Mouse (Mus musculus): ENCODE results near the gene Ptpre. TPM values are rescaled to one million over a fixed set of nuclear protein-coding genes. Genes with fewer than 3 reads are reported as not detected.
A peak's percentile ranks its signal among the peaks of the same experiment; 100 is the strongest.
"Not testable (repeated sequence)": the region's sequence is repeated elsewhere in the genome, so short reads cannot be mapped to it uniquely, and the experiment has no call there.

Ptpre gene
- polyA plus RNA-seq, 1 experiment from 2014 or later: 10.0 TPM

DNA sequence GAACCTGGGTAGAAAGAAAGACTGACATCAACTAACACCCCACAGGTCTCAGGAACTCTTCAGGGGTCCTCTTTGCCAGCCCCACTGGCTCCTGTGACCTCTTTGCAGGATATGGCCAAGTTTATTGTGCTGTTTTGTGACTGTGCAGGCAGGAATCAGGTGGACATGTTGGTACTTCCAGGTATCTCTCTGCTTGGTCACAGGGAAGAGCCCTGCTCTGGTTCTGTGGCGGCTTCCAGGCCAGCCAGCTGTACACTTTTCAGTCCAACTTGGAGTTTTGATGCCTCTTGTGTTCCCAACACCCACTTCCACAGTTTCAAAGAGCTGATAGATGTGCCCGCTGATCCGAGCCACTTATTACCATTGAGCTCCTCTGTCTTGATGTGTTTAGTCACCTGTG, 76.1 kb downstream of the Ptpre start:
- Histone ChIP-seq H3K9ac (replicated peaks) (no peak overlapping the region), H3K9me3 (replicated peaks) (no peaks in the 10 kb centered on the region), H3K36me3 (no peaks in the 10 kb centered on the region), H3K4me2 (no peak overlapping the region), H3K4me3 (replicated peaks) (no peak overlapping the region), H3K27me3 (replicated peaks) (no peaks in the 10 kb centered on the region), H3K4me1 (peaks cover 35% of the 10 kb centered on the region), H3K27ac (replicated peaks) (no peak overlapping the region)
- no peak for ATAC-seq (ENCODE audit: low FRiP score)
- WGBS: 91% methylated on average over 3 of the region's 3 CpGs

DNA sequence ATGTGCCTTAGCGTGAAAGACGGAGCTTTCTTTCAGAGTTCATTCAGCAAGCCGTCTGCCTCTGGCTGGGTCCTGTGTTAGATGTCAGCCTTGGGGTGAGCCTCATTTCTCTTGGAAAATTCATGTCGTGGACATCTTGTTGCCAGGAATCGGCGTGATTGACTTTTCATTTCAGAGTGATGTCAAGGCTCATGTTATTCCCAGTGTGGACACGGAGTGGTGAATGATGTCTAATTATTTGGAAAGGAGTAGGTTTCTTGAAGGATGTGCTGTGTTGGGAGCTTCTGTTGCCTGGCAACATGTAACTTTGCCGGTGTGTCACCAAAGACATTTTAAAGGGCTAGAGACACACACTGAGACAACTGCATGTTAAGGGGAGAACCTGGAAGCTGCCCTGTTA, 77.6 kb downstream of the Ptpre start:
- H3K36me3 ChIP-seq: no peaks in the 10 kb centered on the region
- no peak for ATAC-seq (ENCODE audit: low FRiP score)
- H3K4me2 ChIP-seq: no peak overlapping the region
- 59% methylated on average over 8 of the region's 8 CpGs for WGBS
- H3K4me1 ChIP-seq: peaks cover 42% of the 10 kb centered on the region
- H3K4me3 ChIP-seq (replicated peaks): no peak overlapping the region
- H3K27ac ChIP-seq (replicated peaks): peak overlapping the region; percentile 48; the same call in 1 of the 2 replicates
- no peaks in the 10 kb centered on the region for H3K27me3 ChIP-seq (replicated peaks)
- no peaks in the 10 kb centered on the region for H3K9me3 ChIP-seq (replicated peaks)
- H3K9ac ChIP-seq (replicated peaks): no peak overlapping the region

DNA sequence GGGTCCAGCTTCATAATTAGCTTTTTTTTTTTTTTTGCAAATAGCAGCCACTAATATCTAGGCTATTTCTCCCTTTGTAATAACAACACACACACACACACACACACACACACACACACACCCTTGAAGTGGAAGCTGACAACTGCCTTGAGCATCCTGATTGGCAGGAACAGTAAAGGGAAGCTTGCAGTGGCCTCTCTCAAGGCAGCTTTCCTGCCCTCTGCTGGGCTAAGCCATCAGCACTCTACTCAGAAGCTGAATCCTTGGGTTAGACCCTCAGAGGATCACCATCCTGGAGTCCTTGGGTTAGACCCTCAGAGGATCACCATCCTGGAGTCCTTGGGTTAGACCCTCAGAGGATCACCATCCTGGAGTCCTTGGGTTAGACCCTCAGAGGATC, 79.2 kb downstream of the Ptpre start:
- not testable (repeated sequence) for H3K27ac ChIP-seq (replicated peaks); H3K36me3 ChIP-seq; ATAC-seq (ENCODE audit: low FRiP score); H3K4me2 ChIP-seq; H3K9me3 ChIP-seq (replicated peaks); H3K4me3 ChIP-seq (replicated peaks); H3K27me3 ChIP-seq (replicated peaks); H3K9ac ChIP-seq (replicated peaks)
- peaks cover 48% of the 10 kb centered on the region for H3K4me1 ChIP-seq

DNA sequence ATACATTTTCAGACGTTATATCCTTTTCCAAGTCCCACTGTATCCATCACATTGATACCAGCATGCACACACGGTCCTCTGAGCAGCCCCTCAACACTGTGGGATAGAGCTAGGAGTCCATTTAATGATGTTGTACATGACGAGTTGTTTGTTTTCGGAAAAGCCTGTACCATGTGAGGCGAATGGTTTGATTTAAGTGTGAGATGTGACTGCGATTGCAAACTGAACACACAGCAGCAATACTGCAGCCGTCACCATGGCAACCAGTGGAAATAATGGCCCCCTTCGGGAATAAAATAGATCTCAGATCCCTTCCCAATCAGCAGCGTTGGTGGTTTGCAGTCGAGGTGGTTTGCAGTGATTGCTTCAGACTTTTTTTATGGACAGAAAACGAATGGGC, 80.5 kb downstream of the Ptpre start:
- Histone ChIP-seq H3K4me3 (replicated peaks) (no peak overlapping the region), H3K4me2 (peak overlapping the region; percentile 41), H3K36me3 (no peaks in the 10 kb centered on the region), H3K4me1 (peaks cover 51% of the 10 kb centered on the region), H3K9me3 (replicated peaks) (no peaks in the 10 kb centered on the region), H3K9ac (replicated peaks) (no peak overlapping the region), H3K27ac (replicated peaks) (peak overlapping the region; percentile 90), H3K27me3 (replicated peaks) (no peaks in the 10 kb centered on the region)
- peak; percentile 81 for ATAC-seq (ENCODE audit: low FRiP score)
- WGBS: 23% methylated on average over 11 of the region's 11 CpGs

DNA sequence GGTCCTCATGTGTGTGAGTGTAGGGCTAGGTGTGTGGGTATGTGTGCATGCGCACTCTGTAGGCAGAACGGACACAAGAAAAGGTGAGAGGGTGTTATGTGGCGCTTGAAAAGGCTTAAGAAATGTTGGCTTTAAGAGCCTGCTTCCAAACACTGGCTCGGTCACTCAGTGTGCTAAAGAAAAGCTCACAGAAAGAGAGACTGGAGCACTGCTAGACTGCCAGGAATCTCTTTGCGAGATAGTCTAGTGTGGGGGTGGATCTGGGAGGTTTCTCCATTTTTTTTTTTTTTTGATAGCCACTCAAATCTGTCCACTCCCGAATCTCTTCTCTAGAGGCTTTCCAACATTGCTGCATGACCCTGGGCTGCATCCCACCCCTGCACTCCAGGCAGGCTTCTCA, 84.4 kb downstream of the Ptpre start:
- Histone ChIP-seq H3K36me3 (no peaks in the 10 kb centered on the region), H3K27me3 (replicated peaks) (no peaks in the 10 kb centered on the region), H3K9me3 (replicated peaks) (no peaks in the 10 kb centered on the region), H3K9ac (replicated peaks) (no peak overlapping the region), H3K4me2 (no peak overlapping the region), H3K27ac (replicated peaks) (peak overlapping the region; percentile 43; the same call in 1 of the 2 replicates), H3K4me3 (replicated peaks) (no peak overlapping the region), H3K4me1 (peaks cover 45% of the 10 kb centered on the region)
- ATAC-seq (ENCODE audit: low FRiP score): no peak
- WGBS: 63% methylated on average over 6 of the region's 6 CpGs

DNA sequence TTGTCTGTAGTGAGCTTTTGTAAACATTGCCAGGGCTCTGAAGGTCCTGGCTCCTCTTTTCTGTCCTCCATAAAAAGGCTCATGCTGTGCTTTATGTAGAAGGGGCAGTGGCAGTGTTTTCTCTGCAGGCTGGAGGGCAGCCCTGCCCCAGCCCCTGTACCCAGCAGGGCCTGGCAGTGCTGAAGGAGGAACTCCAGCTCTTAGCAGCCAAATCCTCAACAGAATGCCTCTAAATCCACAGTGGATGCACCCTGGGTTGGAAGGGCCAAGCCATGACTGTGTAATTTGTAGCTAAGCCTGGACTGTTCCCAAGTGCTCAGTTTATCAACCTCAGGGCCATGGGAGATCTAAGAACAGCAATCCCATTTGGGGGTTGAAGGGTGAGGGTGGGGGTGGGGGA, 85.0 kb downstream of the Ptpre start:
- Histone ChIP-seq H3K4me3 (replicated peaks) (no peak overlapping the region), H3K4me2 (no peak overlapping the region), H3K36me3 (no peaks in the 10 kb centered on the region), H3K27ac (replicated peaks) (peak overlapping the region; percentile 10; the same call in 1 of the 2 replicates), H3K4me1 (peaks cover 45% of the 10 kb centered on the region), H3K27me3 (replicated peaks) (no peaks in the 10 kb centered on the region), H3K9ac (replicated peaks) (no peak overlapping the region), H3K9me3 (replicated peaks) (no peaks in the 10 kb centered on the region)
- ATAC-seq (ENCODE audit: low FRiP score): no peak

DNA sequence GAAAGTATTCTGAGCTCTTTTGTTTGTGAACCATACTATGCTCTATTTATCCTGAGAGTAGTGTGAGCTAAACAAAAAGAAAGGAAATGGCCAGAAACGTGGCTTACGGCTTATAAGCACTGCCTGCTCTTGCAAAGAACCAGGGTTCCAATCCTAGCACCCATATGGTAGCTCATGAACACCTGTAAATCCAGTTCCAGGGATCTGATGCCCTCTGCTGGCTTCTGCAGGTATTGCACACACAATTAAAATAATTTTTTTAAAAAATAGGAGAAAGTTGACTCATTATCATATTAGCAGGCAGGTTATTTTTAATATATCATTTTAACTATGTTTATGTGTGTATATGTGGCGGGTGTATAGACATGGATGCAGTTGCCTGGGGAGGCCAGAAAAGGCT, 87.6 kb downstream of the Ptpre start:
- H3K27me3 ChIP-seq (replicated peaks): no peaks in the 10 kb centered on the region
- H3K4me3 ChIP-seq (replicated peaks): no peak overlapping the region
- no peak overlapping the region for H3K27ac ChIP-seq (replicated peaks)
- ATAC-seq (ENCODE audit: low FRiP score): no peak
- H3K4me1 ChIP-seq: peaks cover 26% of the 10 kb centered on the region
- WGBS: 77% methylated on average over 3 of the region's 3 CpGs
- H3K9ac ChIP-seq (replicated peaks): no peak overlapping the region
- no peaks in the 10 kb centered on the region for H3K36me3 ChIP-seq
- H3K9me3 ChIP-seq (replicated peaks): no peaks in the 10 kb centered on the region
- H3K4me2 ChIP-seq: no peak overlapping the region

DNA sequence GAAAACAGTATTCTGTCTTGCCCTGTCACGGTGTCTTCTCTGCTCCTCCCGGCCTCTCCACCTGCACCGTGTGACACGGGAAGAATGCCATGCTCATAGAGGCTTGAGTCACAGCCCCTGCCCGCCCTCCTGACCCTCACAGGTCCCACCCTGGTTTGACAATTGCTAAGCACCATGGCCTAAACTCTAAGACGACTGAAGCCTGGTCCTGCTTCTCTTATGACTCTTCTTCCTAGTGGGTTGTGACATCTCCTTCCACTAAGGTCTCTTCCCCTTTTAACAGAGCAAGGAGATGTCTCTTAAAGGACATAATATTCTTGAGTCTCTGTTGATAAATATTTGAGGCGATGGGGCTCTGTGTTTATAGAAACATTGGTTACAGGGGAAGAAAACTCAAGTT, 91.1 kb downstream of the Ptpre start:
- Histone ChIP-seq H3K9me3 (replicated peaks) (no peaks in the 10 kb centered on the region), H3K4me3 (replicated peaks) (no peak overlapping the region), H3K27ac (replicated peaks) (no peak overlapping the region), H3K4me2 (no peak overlapping the region), H3K36me3 (no peaks in the 10 kb centered on the region), H3K27me3 (replicated peaks) (no peaks in the 10 kb centered on the region), H3K4me1 (peaks cover 19% of the 10 kb centered on the region), H3K9ac (replicated peaks) (no peak overlapping the region)
- 84% methylated on average over 7 of the region's 7 CpGs for WGBS
- no peak for ATAC-seq (ENCODE audit: low FRiP score)

DNA sequence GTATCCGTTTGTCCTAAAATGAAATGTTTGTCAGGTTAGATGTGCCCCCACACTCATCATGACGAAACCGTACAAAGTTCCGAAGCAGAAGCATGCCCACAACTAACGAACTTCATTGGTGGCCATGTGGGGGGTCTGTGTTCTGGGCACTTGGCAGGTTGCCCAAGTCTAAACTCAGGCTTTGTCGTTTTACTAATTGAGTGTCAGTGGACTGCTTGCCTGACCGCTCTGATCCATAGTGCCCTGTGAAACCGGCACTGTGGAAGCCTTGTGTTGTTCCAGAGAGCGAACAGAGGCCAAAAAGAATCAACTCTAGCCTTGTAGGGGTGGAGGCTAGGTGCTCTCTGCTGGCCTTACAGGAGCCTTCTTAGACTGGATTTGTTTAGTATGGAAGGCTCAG, 91.7 kb downstream of the Ptpre start:
- H3K4me2 ChIP-seq: no peak overlapping the region
- no peak overlapping the region for H3K9ac ChIP-seq (replicated peaks)
- H3K9me3 ChIP-seq (replicated peaks): no peaks in the 10 kb centered on the region
- no peak overlapping the region for H3K27ac ChIP-seq (replicated peaks)
- no peaks in the 10 kb centered on the region for H3K36me3 ChIP-seq
- ATAC-seq (ENCODE audit: low FRiP score): no peak
- H3K27me3 ChIP-seq (replicated peaks): no peaks in the 10 kb centered on the region
- no peak overlapping the region for H3K4me3 ChIP-seq (replicated peaks)
- peaks cover 19% of the 10 kb centered on the region for H3K4me1 ChIP-seq
- WGBS: 56% methylated on average over 9 of the region's 9 CpGs

DNA sequence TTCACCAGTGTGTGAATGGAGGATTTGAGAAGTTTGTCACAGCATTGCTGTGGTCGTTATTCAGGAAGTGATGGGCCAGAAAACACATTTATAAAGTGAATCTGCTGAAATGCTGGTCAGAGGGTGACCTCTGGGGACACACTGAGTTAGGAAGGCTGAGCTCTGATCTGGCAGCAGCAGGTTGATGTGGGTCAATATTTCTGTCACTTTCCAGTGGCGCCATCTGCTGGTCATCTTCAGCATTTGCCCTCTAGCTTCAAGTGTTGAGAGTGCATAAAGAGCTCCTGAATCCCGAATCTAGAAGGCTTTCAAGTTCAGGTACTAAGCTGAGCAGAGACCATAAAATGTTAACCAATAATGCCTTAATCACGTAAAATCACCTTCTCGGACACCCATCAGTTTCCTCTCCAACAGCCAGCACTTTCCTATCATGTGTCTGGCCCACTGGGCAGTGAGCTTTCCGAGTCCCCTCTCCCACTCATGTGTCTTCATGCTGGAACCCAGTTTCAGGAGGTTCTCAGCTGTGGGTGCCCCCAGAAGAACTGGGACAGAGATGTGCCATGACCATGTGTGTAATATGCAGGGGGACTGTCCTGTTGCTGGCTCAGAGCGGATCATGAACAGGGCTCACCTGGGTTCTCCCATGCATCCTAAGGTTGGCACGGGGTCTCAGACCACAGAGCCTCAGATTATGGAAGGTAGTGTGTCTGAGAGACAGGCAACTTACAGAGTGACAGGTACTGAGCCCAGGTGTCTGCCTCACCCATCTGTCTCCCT, 94.7 kb downstream of the Ptpre start:
- WGBS: 51% methylated on average over 8 of the region's 8 CpGs
- no peak overlapping the region for H3K4me3 ChIP-seq (replicated peaks)
- H3K27ac ChIP-seq (replicated peaks): no peak overlapping the region
- no peaks in the 10 kb centered on the region for H3K9me3 ChIP-seq (replicated peaks)
- no peak overlapping the region for H3K9ac ChIP-seq (replicated peaks)
- H3K4me2 ChIP-seq: no peak overlapping the region
- no peaks in the 10 kb centered on the region for H3K27me3 ChIP-seq (replicated peaks)
- 0 out of 2 replicates have a peak, but pooled peaks have one; percentile 28 for ATAC-seq (ENCODE audit: low FRiP score)
- peaks cover 21% of the 10 kb centered on the region for H3K4me1 ChIP-seq
- H3K36me3 ChIP-seq: no peaks in the 10 kb centered on the region

DNA sequence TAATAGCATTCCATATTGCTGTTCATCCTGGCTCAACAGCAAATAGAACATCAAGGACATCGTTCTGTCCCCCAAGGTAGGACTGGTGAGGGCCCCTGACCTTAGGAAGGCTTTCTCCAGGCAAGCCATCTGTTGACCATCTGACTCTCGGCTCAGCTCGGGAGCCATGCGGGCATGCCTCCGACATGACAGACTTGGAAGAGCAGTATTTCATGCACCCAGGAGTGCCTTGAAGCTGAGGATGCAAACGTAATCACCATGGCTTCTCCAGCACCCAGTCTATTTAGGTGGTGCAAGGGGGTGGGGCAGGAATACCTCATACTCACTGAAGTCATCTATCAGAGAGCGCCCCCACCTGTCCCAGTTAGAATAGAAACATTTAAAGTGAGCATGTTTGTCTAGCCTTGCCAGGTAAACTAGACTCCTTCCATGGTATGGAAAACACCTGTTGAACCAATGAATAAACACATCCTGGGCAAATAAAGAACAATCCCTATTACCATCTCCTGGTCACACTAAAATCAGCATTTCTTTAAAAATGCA, 95.5 kb downstream of the Ptpre start:
- Histone ChIP-seq H3K4me1 (peaks cover 29% of the 10 kb centered on the region), H3K4me3 (replicated peaks) (no peak overlapping the region), H3K36me3 (no peaks in the 10 kb centered on the region), H3K9ac (replicated peaks) (no peak overlapping the region), H3K27me3 (replicated peaks) (no peaks in the 10 kb centered on the region), H3K4me2 (no peak overlapping the region), H3K27ac (replicated peaks) (no peak overlapping the region), H3K9me3 (replicated peaks) (no peaks in the 10 kb centered on the region)
- 76% methylated on average over 7 of the region's 7 CpGs for WGBS
- no peak for ATAC-seq (ENCODE audit: low FRiP score)

DNA sequence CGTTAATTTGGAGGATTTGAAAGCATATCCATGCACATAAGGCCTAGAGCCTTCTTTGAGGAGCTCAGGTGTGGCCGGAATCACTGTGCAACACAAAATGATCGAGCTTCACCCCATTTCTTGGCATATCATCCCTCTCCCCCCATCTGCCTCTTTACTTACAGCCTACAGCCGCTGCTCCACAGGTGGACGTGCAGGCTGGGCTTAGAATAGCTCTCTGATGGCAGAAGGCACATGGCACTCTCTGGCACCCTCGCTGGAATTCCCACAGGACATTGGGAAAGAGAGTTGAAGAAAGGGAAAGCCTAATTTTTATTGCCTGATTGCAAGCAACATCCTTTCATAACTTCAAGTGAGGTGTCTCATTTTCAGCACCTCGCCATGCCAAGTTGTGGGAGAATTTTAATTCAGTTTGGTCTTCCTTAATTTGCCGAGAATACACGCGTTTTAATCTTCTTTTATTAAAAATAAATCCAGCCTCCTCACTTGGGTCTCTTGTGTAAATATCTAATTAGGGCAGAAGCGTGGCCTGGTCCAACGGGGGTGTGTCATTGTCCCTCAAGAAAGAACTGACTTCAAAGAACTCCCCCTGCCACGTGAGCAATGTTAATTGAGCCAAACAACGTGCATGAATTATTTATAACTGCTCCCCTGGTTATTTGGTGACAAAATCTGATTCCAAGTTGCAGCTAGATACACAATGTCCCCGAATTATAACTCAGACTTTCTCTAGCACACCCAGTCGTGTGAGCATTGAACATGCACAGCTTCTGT, 97.8 kb downstream of the Ptpre start:
- no peak overlapping the region for H3K27ac ChIP-seq (replicated peaks)
- no peak overlapping the region for H3K4me2 ChIP-seq
- H3K4me1 ChIP-seq: peaks cover 34% of the 10 kb centered on the region
- no peak for ATAC-seq (ENCODE audit: low FRiP score)
- no peak overlapping the region for H3K4me3 ChIP-seq (replicated peaks)
- no peaks in the 10 kb centered on the region for H3K36me3 ChIP-seq
- 67% methylated on average over 16 of the region's 16 CpGs for WGBS
- H3K9me3 ChIP-seq (replicated peaks): no peaks in the 10 kb centered on the region
- no peak overlapping the region for H3K9ac ChIP-seq (replicated peaks)
- H3K27me3 ChIP-seq (replicated peaks): no peaks in the 10 kb centered on the region

Measured in neural tube, embryonic 15.5 days (tissue).